Mouse (Mus musculus): ENCODE results near the gene Gm20896. TPM values are rescaled to one million over a fixed set of nuclear protein-coding genes. Genes with fewer than 3 reads are reported as not detected.
"Not testable (repeated sequence)": the region's sequence is repeated elsewhere in the genome, so short reads cannot be mapped to it uniquely, and the experiment has no call there.

The Gm20896 gene
- not detected in 2 replicates for polyA plus RNA-seq (2014; fragmentation: Nextera tagmentation; extraction: Ambion mirVana)

- not testable (repeated sequence) for H3K4me3 ChIP-seq (ENCODE audit: low read depth, low read length); H3K36me3 ChIP-seq (ENCODE audit: control insufficient read depth, insufficient read depth, low read length); H3K9ac ChIP-seq (ENCODE audit: low read depth, low read length); H3K27ac ChIP-seq (ENCODE audit: low read depth, low read length); H3K27me3 ChIP-seq (ENCODE audit: control insufficient read depth, insufficient read depth, low read length); ATAC-seq (replicated peaks; ENCODE audit: insufficient number of reproducible peaks, low FRiP score, low TSS enrichment); H3K4me1 ChIP-seq (ENCODE audit: control insufficient read depth, insufficient read depth, low read length); H3K4me2 ChIP-seq; H3K9me3 ChIP-seq (replicated peaks; ENCODE audit: control insufficient read depth, low read length)
- WGBS (ENCODE audit: insufficient replicate concordance), result no CpG with 5 or more reads among the region's 6 CpGs
Observed at GRCm38 (mm10) chrY:35921426-35921825, at the start of gene Gm20896. Gene Gm20896, minus strand, starts transcription at chrY:35921526.

Data from heart, embryonic 11.5 days (tissue).